Mouse (Mus musculus): Measurements from ENCODE around the gene Angptl7.

The Angptl7 gene

GRCm38 (mm10) chr4:148500410-148500867, at the start of gene Angptl7:
Angptl7 (minus strand) TSS chr4:148500460.
- no peak for DNase-seq (ENCODE audit: low spot score)

- DNase-seq (ENCODE audit: low spot score) = no peak
Measured at GRCm38 (mm10) chr4:148549106-148549505, 48.8 kb upstream of the Angptl7 start.

- no peak for DNase-seq (ENCODE audit: low spot score)
Measured at GRCm38 (mm10) chr4:148535876-148536275, 35.6 kb upstream of the Angptl7 start.

- DNase-seq (ENCODE audit: low spot score) = no peak
Measured at GRCm38 (mm10) chr4:148533613-148534328, 33.5 kb upstream of the Angptl7 start.

- no peak for DNase-seq (ENCODE audit: low spot score)
Measured at GRCm38 (mm10) chr4:148532516-148532915, 32.3 kb upstream of the Angptl7 start.

- no peak for DNase-seq (ENCODE audit: low spot score)
Measured at GRCm38 (mm10) chr4:148531341-148531740, 31.1 kb upstream of the Angptl7 start.

GRCm38 (mm10) chr4:148530778-148531177, 30.5 kb upstream of the Angptl7 start:
- DNase-seq (ENCODE audit: low spot score) = no peak

- DNase-seq (ENCODE audit: low spot score) = no peak
Measured at GRCm38 (mm10) chr4:148530351-148530750, 30.1 kb upstream of the Angptl7 start.

- DNase-seq (ENCODE audit: low spot score) = no peak
Measured at GRCm38 (mm10) chr4:148527158-148527910, 27.1 kb upstream of the Angptl7 start.

GRCm38 (mm10) chr4:148523538-148523937, 23.3 kb upstream of the Angptl7 start:
- DNase-seq (ENCODE audit: low spot score) = no peak

- no peak for DNase-seq (ENCODE audit: low spot score)
Measured at GRCm38 (mm10) chr4:148518235-148518795, 18.1 kb upstream of the Angptl7 start.

GRCm38 (mm10) chr4:148517809-148518208, 17.5 kb upstream of the Angptl7 start:
- no peak for DNase-seq (ENCODE audit: low spot score)

GRCm38 (mm10) chr4:148515313-148515712, 15.1 kb upstream of the Angptl7 start:
- DNase-seq (ENCODE audit: low spot score) = no peak

GRCm38 (mm10) chr4:148513021-148513559, 12.8 kb upstream of the Angptl7 start:
- no peak for DNase-seq (ENCODE audit: low spot score)

- no peak for DNase-seq (ENCODE audit: low spot score)
Measured at GRCm38 (mm10) chr4:148511334-148511733, 11.1 kb upstream of the Angptl7 start.

GRCm38 (mm10) chr4:148510691-148511090, 10.4 kb upstream of the Angptl7 start:
- DNase-seq (ENCODE audit: low spot score) = no peak

GRCm38 (mm10) chr4:148509450-148510084, 9.3 kb upstream of the Angptl7 start:
- no peak for DNase-seq (ENCODE audit: low spot score)

- DNase-seq (ENCODE audit: low spot score) = no peak
Measured at GRCm38 (mm10) chr4:148508084-148508849, 8.0 kb upstream of the Angptl7 start.

GRCm38 (mm10) chr4:148507585-148507984, 7.3 kb upstream of the Angptl7 start:
- DNase-seq (ENCODE audit: low spot score) = no peak

- no peak for DNase-seq (ENCODE audit: low spot score)
Measured at GRCm38 (mm10) chr4:148504497-148504959, 4.3 kb upstream of the Angptl7 start.
